ENCODE assay signal across 9 mouse cellular contexts in the genomic region with DNA sequence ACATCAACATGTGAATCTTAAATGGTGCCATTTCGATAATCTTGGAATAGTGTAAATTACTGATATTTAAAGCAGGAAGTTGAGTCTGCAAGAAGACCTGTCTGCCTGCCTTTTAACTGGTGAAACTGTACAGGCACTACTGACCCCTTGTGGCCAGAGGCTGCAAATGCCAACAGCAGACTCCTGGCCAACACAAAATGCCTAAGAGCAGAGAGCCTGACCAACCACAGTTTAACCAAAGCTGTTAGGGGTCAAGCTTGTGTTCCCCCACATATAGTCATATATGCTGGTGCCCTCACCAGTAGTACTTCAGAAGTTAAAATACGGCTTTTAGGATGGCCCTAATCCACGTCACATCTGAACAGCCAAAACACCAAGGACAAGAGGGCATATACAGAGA. TPM values are rescaled to one million over a fixed set of nuclear protein-coding genes. Genes with fewer than 3 reads are reported as not detected.
DNase-seq lines count a peak whose midpoint lies in the region; ATAC-seq and TF ChIP-seq lines count a peak whose summit lies in the region.
"Had no signal": no experiment of that assay in that cellular context is flagged by ENCODE, and none has a peak within 500 bp of the region (broad histone marks: within the 10 kb centered on the region; RNA-seq: fewer than 3 reads in every experiment).

No protein-coding gene starts in this region.

- no peaks in the 10 kb centered on the region for H3K4me1 ChIP-seq in embryonic facial prominence, embryonic 10.5 days
- H3K4me1 ChIP-seq in heart, postnatal 0 days (ENCODE audit: control insufficient read depth, insufficient read depth), result no peaks in the 10 kb centered on the region
- no peaks in the 10 kb centered on the region for H3K4me1 ChIP-seq in lung, adult 2 months (ENCODE audit: control insufficient read depth, insufficient read depth, low read length)
- H3K4me1 ChIP-seq in thymus, adult 2 months (replicated peaks; ENCODE audit: control insufficient read depth, insufficient read depth, low read length), result peaks cover 5% of the 10 kb centered on the region

- peak; percentile 64 for ATAC-seq in heart, postnatal 0 days (ENCODE audit: insufficient read depth, low read depth)
- peak; percentile 94 for ATAC-seq in neutrophil, adult 5-6 weeks (ENCODE audit: extremely low read depth, insufficient number of reproducible peaks, low FRiP score, poor library complexity, severe bottlenecking)

- no peak for TF ChIP-seq POLR2A in lung, adult 2 months (IDR thresholded peaks at IDR 0.05; ENCODE audit: borderline replicate concordance, extremely low read depth, low read depth, low read length)
- TF ChIP-seq POLR2A in thymus, adult 2 months (IDR thresholded peaks at IDR 0.05; ENCODE audit: control insufficient read depth, extremely low read depth, insufficient read depth, low read length, poor library complexity), result no peak

- TF ChIP-seq EP300 in heart, postnatal 0 days (IDR thresholded peaks at IDR 0.05; ENCODE audit: low read depth), result no peak

- H3K9ac ChIP-seq in heart, postnatal 0 days (replicated peaks; ENCODE audit: low read depth, low read length), result no peak overlapping the region
- H3K9ac ChIP-seq: heart, embryonic 13.5 days had no signal

- H3K27ac ChIP-seq in embryonic facial prominence, embryonic 10.5 days (replicated peaks), result no peak overlapping the region
- no peak overlapping the region for H3K27ac ChIP-seq in heart, postnatal 0 days (ENCODE audit: low read depth)
- H3K27ac ChIP-seq in thymus, adult 2 months (ENCODE audit: control insufficient read depth, insufficient read depth, low read length), result no peak overlapping the region
- H3K27ac ChIP-seq: heart, embryonic 13.5 days had no signal

- TF ChIP-seq CTCF in heart, postnatal 0 days (IDR thresholded peaks at IDR 0.05; ENCODE audit: low read depth), result peak; percentile 91
- peak; percentile 95 for TF ChIP-seq CTCF in lung, adult 2 months (IDR thresholded peaks at IDR 0.05; ENCODE audit: insufficient read depth, low read length)
- 0 out of 2 replicates have a peak, but pooled peaks have one; percentile 60 for TF ChIP-seq CTCF in thymus, adult 2 months (IDR thresholded peaks at IDR 0.05; ENCODE audit: borderline replicate concordance, control insufficient read depth, extremely low read depth, insufficient read depth, low read length, poor library complexity)

- 59% methylated on average over 3 of the region's 3 CpGs for WGBS in embryonic facial prominence, embryonic 10.5 days
- 47% methylated on average over 3 of the region's 3 CpGs for WGBS in heart, postnatal 0 days
- WGBS in lung, adult 2 months, result 56% methylated on average over 3 of the region's 3 CpGs
- WGBS in thymus, adult 2 months, result 54% methylated on average over 3 of the region's 3 CpGs

- H3K36me3 ChIP-seq in embryonic facial prominence, embryonic 10.5 days (replicated peaks), result no peaks in the 10 kb centered on the region
- no peaks in the 10 kb centered on the region for H3K36me3 ChIP-seq in heart, postnatal 0 days (replicated peaks; ENCODE audit: control insufficient read depth, insufficient read depth, low read length)
- H3K36me3 ChIP-seq in thymus, adult 2 months (ENCODE audit: control insufficient read depth, insufficient read depth, low read length), result no peaks in the 10 kb centered on the region

- no peak overlapping the region for H3K4me3 ChIP-seq in embryonic facial prominence, embryonic 10.5 days
- no peak overlapping the region for H3K4me3 ChIP-seq in heart, postnatal 0 days (ENCODE audit: low read depth, low read length)
- no peak overlapping the region for H3K4me3 ChIP-seq in lung, adult 2 months (replicated peaks; ENCODE audit: extremely low read depth, low read depth, low read length)
- H3K4me3 ChIP-seq in thymus, adult 2 months (ENCODE audit: control insufficient read depth, insufficient read depth, low read length), result no peak overlapping the region
- H3K4me3 ChIP-seq: heart, embryonic 13.5 days had no signal

- no peaks in the 10 kb centered on the region for H3K9me3 ChIP-seq in embryonic facial prominence, embryonic 10.5 days
- H3K9me3 ChIP-seq in heart, postnatal 0 days (replicated peaks; ENCODE audit: control insufficient read depth, low read length), result no peaks in the 10 kb centered on the region
- H3K9me3 ChIP-seq: heart, embryonic 13.5 days had no signal

- no peak overlapping the region for H3K4me2 ChIP-seq in heart, postnatal 0 days (ENCODE audit: low read depth, low read length)
- H3K4me2 ChIP-seq: heart, embryonic 13.5 days had no signal

- H3K27me3 ChIP-seq in embryonic facial prominence, embryonic 10.5 days (replicated peaks; ENCODE audit: low read depth, poor library complexity, severe bottlenecking), result no peaks in the 10 kb centered on the region
- H3K27me3 ChIP-seq in heart, postnatal 0 days (ENCODE audit: control insufficient read depth, insufficient read depth, low read length), result no peaks in the 10 kb centered on the region
- no peaks in the 10 kb centered on the region for H3K27me3 ChIP-seq in thymus, adult 2 months (ENCODE audit: control insufficient read depth, insufficient read depth, low read length)
- H3K27me3 ChIP-seq: heart, embryonic 13.5 days had no signal

- DNase-seq in CD8-positive naive resting alpha-beta T cell, adult 2 months (ENCODE audit: low read depth in 2 of 2, low spot score in 2 of 2), result peak; percentile 48 to 67
- DNase-seq in adrenal gland, postnatal 14 days, result peak; percentile 83
- peak; percentile 70 for DNase-seq in embryonic facial prominence, embryonic 10.5 days (ENCODE audit: low spot score)
- DNase-seq in heart, postnatal 0 days (ENCODE audit: low spot score), result peak; percentile 58
- DNase-seq in kidney, postnatal 14 days, result peak; percentile 77
- peak; percentile 54 for DNase-seq in lung, adult 2 months
- DNase-seq in thymus, adult 2 months, result peak; percentile 73

RNA-seq across cellular contexts. Expression of a gene that starts 11.9 kb away (rescaled TPM):
- total RNA-seq in adrenal gland, postnatal 14 days (2021), result 4.7 and 4.9 TPM in 2 replicates
- polyA plus RNA-seq in embryonic facial prominence, embryonic 10.5 days (2016; fragmentation: Nextera tagmentation; extraction: Ambion mirVana), result 2.6 and 2.9 TPM in 2 replicates
- not detected in 2 replicates for total RNA-seq in heart, postnatal 0 days (2014; rRNA removed; ENCODE audit: low replicate concordance)
- polyA plus RNA-seq in heart, postnatal 0 days (2015; fragmentation: Nextera tagmentation; extraction: Ambion mirVana), result 2.2 and 2.5 TPM in 2 replicates
- 1.0 and 2.2 TPM in 2 replicates for polyA plus RNA-seq in lung, adult 2 months (2012; rRNA removed)
- 4.0 and 6.3 TPM in 2 replicates for total RNA-seq in neutrophil, adult 5-6 weeks (2017)
- 1.8 and 2.0 TPM in 2 replicates for polyA plus RNA-seq in thymus, adult 2 months (2012; rRNA removed)

RNA-seq across cellular contexts. Expression of a gene that starts 12.1 kb away (rescaled TPM):
- total RNA-seq in adrenal gland, postnatal 14 days (2021), result 23.0 and 29.3 TPM in 2 replicates
- 34.0 and 34.2 TPM in 2 replicates for polyA plus RNA-seq in embryonic facial prominence, embryonic 10.5 days (2016; fragmentation: Nextera tagmentation; extraction: Ambion mirVana)
- total RNA-seq in heart, postnatal 0 days (2014; rRNA removed; ENCODE audit: low replicate concordance), result 6.8 and 17.2 TPM in 2 replicates
- polyA plus RNA-seq in heart, postnatal 0 days (2015; fragmentation: Nextera tagmentation; extraction: Ambion mirVana), result 11.9 and 12.1 TPM in 2 replicates
- 4.4 and 7.7 TPM in 2 replicates for polyA plus RNA-seq in lung, adult 2 months (2012; rRNA removed)
- total RNA-seq in neutrophil, adult 5-6 weeks (2017), result 9.9 and 11.2 TPM in 2 replicates
- polyA plus RNA-seq in thymus, adult 2 months (2012; rRNA removed), result 3.5 and 4.5 TPM in 2 replicates
